Mouse (Mus musculus): Measurements from ENCODE around the gene Vcpkmt. TPM values are rescaled to one million over a fixed set of nuclear protein-coding genes. Genes with fewer than 3 reads are reported as not detected.

Vcpkmt gene
- polyA plus RNA-seq (2012; rRNA removed): 5.6 and 5.8 TPM in 2 replicates

GRCm38 (mm10) chr12:69582613-69583269 is at the start of gene Vcpkmt:
Gene Vcpkmt (minus strand): TSS chr12:69583028.

Other genes starting within 250 kb of the Vcpkmt start
- gene Nemf, start 225.9 kb downstream of the Vcpkmt start, polyA plus RNA-seq (2012; rRNA removed): 0.20 and 0.52 TPM in 2 replicates
- 113 and 199 TPM in 2 replicates for gene Arf6, start 210.9 kb downstream of the Vcpkmt start, polyA plus RNA-seq (2012; rRNA removed)
- gene Gm9887, start 210.6 kb downstream of the Vcpkmt start, polyA plus RNA-seq (2012; rRNA removed): 0.76 and 1.1 TPM in 2 replicates
- gene Sos2, start 98.8 kb upstream of the Vcpkmt start, polyA plus RNA-seq (2012; rRNA removed): 2.5 and 2.7 TPM in 2 replicates
- 2.4 and 2.6 TPM in 2 replicates for gene L2hgdh, start 141.8 kb upstream of the Vcpkmt start, polyA plus RNA-seq (2012; rRNA removed)
- 3.0 and 4.5 TPM in 2 replicates for gene Atp5s, start 141.9 kb upstream of the Vcpkmt start, polyA plus RNA-seq (2012; rRNA removed)
- 0.23 and 0.25 TPM in 2 replicates for gene Cdkl1, start 208.2 kb upstream of the Vcpkmt start, polyA plus RNA-seq (2012; rRNA removed)

Data from stomach, adult 2 months (tissue).